Mouse (Mus musculus) spleen, adult 10 weeks (tissue): ENCODE measurements around the gene Ctsll3. TPM values are rescaled to one million over a fixed set of nuclear protein-coding genes. Genes with fewer than 3 reads are reported as not detected.

Experiments
- polyA plus RNA-seq: library from polyadenylated mRNA; stranded (reverse); fragments of 350-450 nt; fragmentation: Illumina TruSeq; extraction: RNeasy Lipid Tissue Mini Kit (QIAGEN cat#74804); gene quantifications from one replicate; pipeline ENCODE4 v1.2.3, GENCODE M21; 2015; ENCODE audit warnings: low replicate concordance; ENCODE audit not compliant: insufficient read depth

The Ctsll3 gene
- not detected for polyA plus RNA-seq

DNA sequence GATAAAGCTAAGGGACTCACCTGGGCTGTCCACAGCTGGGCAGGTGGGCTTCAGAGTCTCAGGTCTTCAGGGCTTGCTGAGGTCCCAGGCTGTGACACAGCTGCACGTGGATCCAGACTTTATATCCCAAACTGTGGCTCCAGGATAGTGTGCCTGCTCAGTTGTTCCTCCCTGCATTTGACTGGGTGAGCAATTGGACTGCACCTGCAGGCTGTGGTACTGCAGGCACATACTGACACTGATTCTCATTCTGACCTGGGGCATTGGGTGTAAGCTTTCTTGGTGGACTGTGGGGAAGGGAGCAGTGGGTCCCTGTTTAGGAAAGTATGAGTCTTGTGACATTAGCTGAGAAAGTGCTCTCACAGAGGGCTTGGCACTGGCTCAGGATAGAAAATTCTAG is at the start of gene Ctsll3:
TSS of gene Ctsll3 (minus strand) at position 101 of the 400 bp plus-strand sequence.

DNA sequence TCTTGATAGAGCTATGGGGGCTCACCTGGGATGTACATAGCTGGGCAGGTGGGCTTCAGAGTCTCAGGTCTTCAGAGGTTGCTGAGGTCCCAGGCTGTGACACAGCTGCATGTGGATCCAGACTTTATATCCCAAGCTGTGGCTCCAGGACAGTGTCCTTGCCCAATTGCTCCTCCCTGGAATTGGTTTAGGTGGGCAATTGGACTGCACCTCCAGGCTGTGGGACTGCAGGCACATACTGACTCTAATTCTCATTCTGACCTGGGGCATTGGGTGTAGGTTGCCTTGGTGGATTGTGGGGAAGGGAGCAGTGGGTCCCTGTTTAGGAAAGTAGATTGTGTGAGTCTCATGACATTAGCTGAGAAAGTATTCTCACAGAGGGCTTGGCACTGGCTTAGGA is 16.4 kb downstream of the Ctsll3 start, which contains the start of gene BC051665:
TSS of gene BC051665 (minus strand) at position 101 of the 400 bp plus-strand sequence.

Other genes with a start within 250 kb of the Ctsll3 start
- 13.5 TPM for gene Dapk1, start 200.9 kb downstream of the Ctsll3 start, polyA plus RNA-seq
- gene BC051665, start 16.5 kb downstream of the Ctsll3 start, polyA plus RNA-seq = not detected
- gene 4930486L24Rik, start 61.6 kb upstream of the Ctsll3 start, polyA plus RNA-seq = 9.9 TPM
- not detected for gene Gm49392, start 94.0 kb upstream of the Ctsll3 start, polyA plus RNA-seq
- gene Ctla2b, start 94.6 kb upstream of the Ctsll3 start, polyA plus RNA-seq = 24.1 TPM
- gene Tpbpb, start 102.0 kb upstream of the Ctsll3 start, polyA plus RNA-seq = not detected
- 4.1 TPM for gene Gm49393, start 132.7 kb upstream of the Ctsll3 start, polyA plus RNA-seq
- 23.0 TPM for gene Gm49391, start 133.7 kb upstream of the Ctsll3 start, polyA plus RNA-seq
- gene Ctla2a, start 133.8 kb upstream of the Ctsll3 start, polyA plus RNA-seq = 181 TPM
- gene Tpbpa, start 139.1 kb upstream of the Ctsll3 start, polyA plus RNA-seq = not detected
- not detected for gene Ctsj, start 203.1 kb upstream of the Ctsll3 start, polyA plus RNA-seq
- not detected for gene Ctsq, start 237.8 kb upstream of the Ctsll3 start, polyA plus RNA-seq